In the genomic region with DNA sequence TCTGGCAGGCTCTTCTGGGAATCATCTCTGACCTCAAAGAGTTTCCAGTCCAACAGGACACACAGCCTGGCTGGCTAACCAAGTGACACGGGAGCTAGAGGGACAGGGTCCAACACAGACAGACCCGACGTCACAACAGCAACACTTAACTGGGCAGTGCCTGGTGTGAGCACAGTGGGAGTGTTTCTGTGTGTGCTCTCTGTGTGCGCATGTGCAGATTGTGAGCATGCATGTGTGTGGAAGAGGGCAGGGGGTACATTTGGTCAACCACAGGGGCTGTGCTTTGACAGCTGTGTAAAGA, we compare ENCODE assay signal across 11 mouse cellular contexts. TPM values are rescaled to one million over a fixed set of nuclear protein-coding genes. Genes with fewer than 3 reads are reported as not detected.
DNase-seq lines count a peak whose midpoint lies in the region; ATAC-seq and TF ChIP-seq lines count a peak whose summit lies in the region.
"Had no signal": no experiment of that assay in that cellular context is flagged by ENCODE, and none has a peak within 500 bp of the region (broad histone marks: within the 10 kb centered on the region; RNA-seq: fewer than 3 reads in every experiment).

No protein-coding gene starts in this region.

- no peaks in the 10 kb centered on the region for H3K36me3 ChIP-seq in kidney, postnatal 0 days (ENCODE audit: insufficient read depth, low read length)
- H3K36me3 ChIP-seq in neural tube, embryonic 12.5 days, result no peaks in the 10 kb centered on the region
- no peaks in the 10 kb centered on the region for H3K36me3 ChIP-seq in hindbrain, embryonic 13.5 days
- H3K36me3 ChIP-seq in stomach, postnatal 0 days (ENCODE audit: control insufficient read depth, insufficient read depth, low read length), result no peaks in the 10 kb centered on the region
- H3K36me3 ChIP-seq: liver, embryonic 13.5 days had no signal

- no peak overlapping the region for H3K4me3 ChIP-seq in kidney, postnatal 0 days (replicated peaks; ENCODE audit: low read depth, low read length)
- H3K4me3 ChIP-seq in neural tube, embryonic 12.5 days, result no peak overlapping the region
- H3K4me3 ChIP-seq in hindbrain, embryonic 13.5 days, result no peak overlapping the region
- H3K4me3 ChIP-seq in stomach, postnatal 0 days (ENCODE audit: low read depth, low read length), result no peak overlapping the region
- H3K4me3 ChIP-seq: left cerebral cortex, adult 2 months; liver, embryonic 13.5 days had no signal

- no peak for TF ChIP-seq CTCF in kidney, postnatal 0 days (IDR thresholded peaks at IDR 0.05; ENCODE audit: low read depth)
- TF ChIP-seq CTCF in stomach, postnatal 0 days (IDR thresholded peaks at IDR 0.05; ENCODE audit: low read depth), result no peak

- H3K27me3 ChIP-seq in kidney, postnatal 0 days (ENCODE audit: insufficient read depth, low read length), result no peaks in the 10 kb centered on the region
- H3K27me3 ChIP-seq in neural tube, embryonic 12.5 days (replicated peaks), result no peaks in the 10 kb centered on the region
- peaks cover 10% of the 10 kb centered on the region; the same call in 1 of the 2 replicates for H3K27me3 ChIP-seq in hindbrain, embryonic 13.5 days
- H3K27me3 ChIP-seq in stomach, postnatal 0 days (ENCODE audit: control insufficient read depth, insufficient read depth, low read length), result no peaks in the 10 kb centered on the region

- no peak for DNase-seq in kidney, postnatal 0 days (ENCODE audit: low spot score)
- DNase-seq in kidney, adult 18-20 months, result no peak
- no peak for DNase-seq in neural tube, embryonic 10.5 days (ENCODE audit: extremely low spot score, low spot score)
- no peak for DNase-seq in stomach, postnatal 0 days (ENCODE audit: low spot score)
- DNase-seq in adipocyte (ENCODE audit: low spot score), result no peak
- no peak for DNase-seq in cerebellum, postnatal 25 days

- no peak overlapping the region for H3K27ac ChIP-seq in kidney, postnatal 0 days
- H3K27ac ChIP-seq in neural tube, embryonic 12.5 days, result no peak overlapping the region
- H3K27ac ChIP-seq in hindbrain, embryonic 13.5 days, result no peak overlapping the region
- no peak overlapping the region for H3K27ac ChIP-seq in stomach, postnatal 0 days (replicated peaks)
- H3K27ac ChIP-seq: left cerebral cortex, adult 2 months; liver, embryonic 13.5 days; macrophage had no signal

- H3K9me3 ChIP-seq in kidney, postnatal 0 days (replicated peaks; ENCODE audit: low read length), result no peaks in the 10 kb centered on the region
- no peaks in the 10 kb centered on the region for H3K9me3 ChIP-seq in neural tube, embryonic 12.5 days
- H3K9me3 ChIP-seq in hindbrain, embryonic 13.5 days, result no peaks in the 10 kb centered on the region
- no peaks in the 10 kb centered on the region for H3K9me3 ChIP-seq in stomach, postnatal 0 days (ENCODE audit: control insufficient read depth, low read length)
- H3K9me3 ChIP-seq: liver, embryonic 13.5 days had no signal

- H3K9ac ChIP-seq in kidney, postnatal 0 days (ENCODE audit: low read depth, low read length), result no peak overlapping the region
- no peak overlapping the region for H3K9ac ChIP-seq in neural tube, embryonic 12.5 days
- H3K9ac ChIP-seq in hindbrain, embryonic 13.5 days, result no peak overlapping the region
- H3K9ac ChIP-seq in stomach, postnatal 0 days (ENCODE audit: low read length), result no peak overlapping the region
- H3K9ac ChIP-seq: liver, embryonic 13.5 days had no signal

- no peak for TF ChIP-seq EP300 in stomach, postnatal 0 days (optimal IDR thresholded peaks at IDR 0.05)

- ATAC-seq in kidney, postnatal 0 days (replicated peaks; ENCODE audit: low FRiP score, low read depth), result peak; percentile 15; the same call in 1 of the 2 replicates
- 0 out of 2 replicates have a peak, but pooled peaks have one; percentile 37 for ATAC-seq in neural tube, embryonic 12.5 days (ENCODE audit: low FRiP score, low read depth)
- ATAC-seq in hindbrain, embryonic 13.5 days (ENCODE audit: low FRiP score), result no peak
- ATAC-seq in stomach, postnatal 0 days (ENCODE audit: low FRiP score, low TSS enrichment), result peak; percentile 14; the same call in 1 of the 2 replicates

- no peaks in the 10 kb centered on the region; the same call in 1 of the 2 replicates for H3K4me1 ChIP-seq in kidney, postnatal 0 days (replicated peaks; ENCODE audit: insufficient read depth, low read length)
- peaks cover 10% of the 10 kb centered on the region; the same call in 1 of the 2 replicates for H3K4me1 ChIP-seq in neural tube, embryonic 12.5 days
- H3K4me1 ChIP-seq in hindbrain, embryonic 13.5 days (replicated peaks), result peaks cover 19% of the 10 kb centered on the region
- H3K4me1 ChIP-seq in stomach, postnatal 0 days (replicated peaks; ENCODE audit: control insufficient read depth, insufficient read depth), result no peaks in the 10 kb centered on the region
- H3K4me1 ChIP-seq: liver, embryonic 13.5 days had no signal

- no peak overlapping the region for H3K4me2 ChIP-seq in kidney, postnatal 0 days (ENCODE audit: low read length)
- peak overlapping the region; percentile 30; the same call in 1 of the 2 replicates for H3K4me2 ChIP-seq in neural tube, embryonic 12.5 days (replicated peaks)
- H3K4me2 ChIP-seq in hindbrain, embryonic 13.5 days, result 0 out of 2 replicates have a peak overlapping the region, but pooled peaks have one; percentile 26
- H3K4me2 ChIP-seq in stomach, postnatal 0 days (replicated peaks; ENCODE audit: low read depth), result no peak overlapping the region
- H3K4me2 ChIP-seq: liver, embryonic 13.5 days had no signal

- WGBS in kidney, postnatal 0 days, result 66% methylated on average over 4 of the region's 4 CpGs
- 72% methylated on average over 4 of the region's 4 CpGs for WGBS in neural tube, embryonic 12.5 days
- 66% methylated on average over 4 of the region's 4 CpGs for WGBS in hindbrain, embryonic 13.5 days
- 67% methylated on average over 4 of the region's 4 CpGs for WGBS in stomach, postnatal 0 days

RNA-seq across cellular contexts. Expression of a gene that starts 11.2 kb away (rescaled TPM):
- polyA plus RNA-seq in kidney, postnatal 0 days (2015; fragmentation: Nextera tagmentation; extraction: Ambion mirVana), result 55.0 and 58.3 TPM in 2 replicates
- polyA plus RNA-seq in neural tube, embryonic 12.5 days (2016; fragmentation: Nextera tagmentation; extraction: Ambion mirVana), result 50.2 and 50.8 TPM in 2 replicates
- 53.6 and 58.3 TPM in 2 replicates for polyA plus RNA-seq in hindbrain, embryonic 13.5 days (2015; fragmentation: Nextera tagmentation; extraction: Ambion mirVana)
- polyA plus RNA-seq in stomach, postnatal 0 days (2015; fragmentation: Nextera tagmentation; extraction: Ambion mirVana), result 33.1 and 39.8 TPM in 2 replicates

RNA-seq across cellular contexts. Expression of a gene that starts 42.4 kb away (rescaled TPM):
- 20.6 and 22.5 TPM in 2 replicates for polyA plus RNA-seq in kidney, postnatal 0 days (2015; fragmentation: Nextera tagmentation; extraction: Ambion mirVana)
- polyA plus RNA-seq in neural tube, embryonic 12.5 days (2016; fragmentation: Nextera tagmentation; extraction: Ambion mirVana), result 0.09 and 0.41 TPM in 2 replicates
- polyA plus RNA-seq in hindbrain, embryonic 13.5 days (2015; fragmentation: Nextera tagmentation; extraction: Ambion mirVana), result 0.04 and 0.06 TPM in 2 replicates
- polyA plus RNA-seq in stomach, postnatal 0 days (2015; fragmentation: Nextera tagmentation; extraction: Ambion mirVana), result 1.4 and 1.5 TPM in 2 replicates

RNA-seq across cellular contexts. Expression of a gene that starts 51.7 kb away (rescaled TPM):
- 14.8 and 16.4 TPM in 2 replicates for polyA plus RNA-seq in kidney, postnatal 0 days (2015; fragmentation: Nextera tagmentation; extraction: Ambion mirVana)
- polyA plus RNA-seq in neural tube, embryonic 12.5 days (2016; fragmentation: Nextera tagmentation; extraction: Ambion mirVana), result 182 and 193 TPM in 2 replicates
- polyA plus RNA-seq in hindbrain, embryonic 13.5 days (2015; fragmentation: Nextera tagmentation; extraction: Ambion mirVana), result 53.5 and 69.4 TPM in 2 replicates
- 0.05 and 0.21 TPM in 2 replicates for polyA plus RNA-seq in stomach, postnatal 0 days (2015; fragmentation: Nextera tagmentation; extraction: Ambion mirVana)
- polyA plus RNA-seq: macrophage had no signal

Comparison
In these comparisons a context has a peak if more than half of its experiments do, and no peak if none do; other contexts are left out.
1. H3K4me2 ChIP-seq: peak in neural tube, embryonic 12.5 days (single experiment) and hindbrain, embryonic 13.5 days (single experiment); none in kidney, postnatal 0 days (single experiment) and stomach, postnatal 0 days (single experiment).
2. RNA of a gene that starts 51.7 kb away (polyA plus RNA-seq): 182 to 193 TPM in neural tube, embryonic 12.5 days, 53.5 to 69.4 TPM in hindbrain, embryonic 13.5 days and 14.8 to 16.4 TPM in kidney, postnatal 0 days; 0.05 to 0.21 TPM in stomach, postnatal 0 days; every median in the first group is over 10 times any median in the second.